Mouse (Mus musculus): Measurements from ENCODE around the gene Usp35. TPM values are rescaled to one million over a fixed set of nuclear protein-coding genes. Genes with fewer than 3 reads are reported as not detected.

The Usp35 gene
- total and polyA plus RNA-seq, 2 experiments: 1.0 to 1.5 TPM

DNA sequence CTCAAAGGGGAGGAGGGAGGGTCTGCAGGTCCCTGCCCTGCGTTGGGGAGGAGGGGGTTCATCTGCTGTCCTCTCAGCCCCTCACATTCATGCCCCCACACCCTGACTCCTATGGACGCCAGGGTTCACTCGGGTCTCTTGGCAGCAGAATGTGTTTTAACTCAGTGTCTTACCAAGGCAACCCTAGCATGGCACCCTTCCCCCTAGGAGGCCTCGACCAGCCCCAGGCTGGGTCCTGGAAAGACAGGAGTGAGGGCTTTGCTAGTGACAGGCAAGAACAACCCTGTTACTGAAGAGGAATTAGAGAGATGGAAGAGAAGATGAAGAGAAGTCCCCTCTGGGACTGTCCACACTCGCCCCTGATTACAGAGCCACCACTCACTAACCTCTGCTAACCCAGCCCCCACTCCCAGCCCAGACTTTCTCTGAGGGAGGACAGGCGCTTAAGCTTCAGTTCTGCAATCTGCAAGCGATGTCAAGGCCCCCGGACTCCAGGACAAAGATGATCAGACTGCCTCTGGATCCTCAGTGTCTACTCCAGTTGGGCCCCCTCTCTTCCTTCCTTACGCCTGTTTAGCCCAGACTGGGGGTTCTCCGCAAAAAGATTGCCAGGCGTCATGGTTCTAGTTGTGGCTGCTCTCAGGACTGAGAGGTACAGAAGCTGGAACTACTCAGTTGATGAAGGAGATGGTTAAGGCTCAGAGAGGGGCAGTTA is 732 bp downstream of the Usp35 start:
- no peak for DNase-seq (ENCODE audit: extremely low read depth, low read depth, low spot score)
- TF ChIP-seq CTCF (IDR thresholded peaks at IDR 0.05; ENCODE audit: low read depth, low read length): no peak
- TF ChIP-seq POLR2A (IDR thresholded peaks at IDR 0.05; ENCODE audit: extremely low read depth, insufficient read depth, low read length): no peak
- WGBS: 79% methylated on average over 11 of the region's 11 CpGs
- H3K27me3 ChIP-seq (ENCODE audit: control insufficient read depth, insufficient read depth, low read length): no peaks in the 10 kb centered on the region
- peaks cover 6% of the 10 kb centered on the region; the same call in 1 of the 2 replicates for H3K79me2 ChIP-seq (ENCODE audit: control insufficient read depth, insufficient read depth, low read length)
- H3K9ac ChIP-seq (ENCODE audit: low read depth, low read length): peak overlapping the region; percentile 76
- H3K27ac ChIP-seq (replicated peaks; ENCODE audit: insufficient read depth, low read depth, low read length): no peak overlapping the region
- no peaks in the 10 kb centered on the region for H3K36me3 ChIP-seq (ENCODE audit: control insufficient read depth, insufficient read depth, low read length)
- peaks cover 7% of the 10 kb centered on the region for H3K4me1 ChIP-seq (ENCODE audit: control insufficient read depth, insufficient read depth, low read length)
- peak overlapping the region; percentile 80 for H3K4me3 ChIP-seq (ENCODE audit: insufficient read depth, low read depth, low read length)

DNA sequence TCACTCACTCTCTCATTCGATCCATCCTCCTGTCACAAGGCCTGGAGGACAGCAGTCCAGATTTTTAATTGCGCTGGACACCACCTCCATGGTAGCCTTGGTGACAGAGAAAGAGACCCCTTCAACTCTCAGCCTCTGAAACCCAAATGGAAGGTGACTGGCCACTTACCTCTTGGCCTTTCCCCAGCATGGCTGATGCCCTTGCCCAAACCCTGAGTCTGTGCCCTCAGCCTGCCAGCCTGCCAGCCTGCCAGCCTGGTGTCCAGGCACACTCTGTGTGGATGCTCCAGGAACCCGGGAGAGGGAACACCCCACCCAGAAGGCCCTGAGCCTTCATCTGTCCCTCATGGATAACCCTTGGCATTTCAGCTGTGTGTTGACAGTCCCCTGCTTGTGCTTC is 2.1 kb downstream of the Usp35 start:
- DNase-seq (ENCODE audit: extremely low read depth, low read depth, low spot score): no peak
- Histone ChIP-seq H3K4me3 (ENCODE audit: insufficient read depth, low read depth, low read length) (no peak overlapping the region), H3K9ac (ENCODE audit: low read depth, low read length) (no peak overlapping the region), H3K27me3 (ENCODE audit: control insufficient read depth, insufficient read depth, low read length) (no peaks in the 10 kb centered on the region; the same call in 1 of the 2 replicates), H3K27ac (replicated peaks; ENCODE audit: insufficient read depth, low read depth, low read length) (no peak overlapping the region), H3K79me2 (ENCODE audit: control insufficient read depth, insufficient read depth, low read length) (peaks cover 6% of the 10 kb centered on the region; the same call in 1 of the 2 replicates), H3K36me3 (ENCODE audit: control insufficient read depth, insufficient read depth, low read length) (no peaks in the 10 kb centered on the region), H3K4me1 (ENCODE audit: control insufficient read depth, insufficient read depth, low read length) (peaks cover 4% of the 10 kb centered on the region; the same call in 1 of the 2 replicates)
- WGBS: 93% methylated on average over 3 of the region's 3 CpGs
- TF ChIP-seq CTCF (IDR thresholded peaks at IDR 0.05; ENCODE audit: low read depth, low read length) (no peak), POLR2A (IDR thresholded peaks at IDR 0.05; ENCODE audit: extremely low read depth, insufficient read depth, low read length) (no peak)

DNA sequence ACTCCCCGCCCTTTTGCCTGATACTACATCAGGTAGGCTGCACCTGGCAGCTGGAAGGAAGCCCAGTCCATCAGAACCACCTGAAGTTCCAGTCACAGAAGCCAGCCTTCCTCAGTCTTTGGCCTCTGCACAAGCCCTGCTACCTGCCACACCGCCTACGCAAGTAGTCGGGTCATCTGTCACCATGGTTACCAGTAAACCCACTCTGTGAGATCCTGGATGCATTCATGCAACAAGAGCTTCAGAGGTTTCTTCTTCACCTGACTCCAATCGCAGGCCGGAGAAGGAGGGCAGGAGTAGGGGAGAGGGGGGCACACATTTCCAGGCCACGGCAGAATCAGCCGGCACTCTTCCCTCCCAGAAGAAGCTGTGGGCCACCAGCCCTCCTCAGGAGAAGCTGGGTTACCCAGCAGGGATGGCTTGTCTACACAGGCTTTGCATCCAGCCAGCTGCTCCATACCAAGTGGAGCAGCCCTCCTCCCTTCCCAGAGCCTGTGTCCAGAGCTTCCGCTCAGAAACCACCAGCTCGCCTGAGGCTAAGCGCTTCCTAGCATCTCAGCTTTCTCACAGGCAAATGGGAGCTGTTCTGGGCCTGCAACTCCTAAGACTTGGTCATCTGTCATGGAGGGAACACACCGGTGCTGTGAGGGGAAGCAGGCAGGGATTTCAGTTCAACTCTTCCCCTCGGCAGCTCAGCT is 2.8 kb downstream of the Usp35 start:
- WGBS: 86% methylated on average over 13 of the region's 13 CpGs
- H3K27me3 ChIP-seq (ENCODE audit: control insufficient read depth, insufficient read depth, low read length): no peaks in the 10 kb centered on the region; the same call in 1 of the 2 replicates
- no peak overlapping the region for H3K27ac ChIP-seq (replicated peaks; ENCODE audit: insufficient read depth, low read depth, low read length)
- peaks cover 6% of the 10 kb centered on the region; the same call in 1 of the 2 replicates for H3K79me2 ChIP-seq (ENCODE audit: control insufficient read depth, insufficient read depth, low read length)
- H3K4me3 ChIP-seq (ENCODE audit: insufficient read depth, low read depth, low read length): no peak overlapping the region
- no peak overlapping the region for H3K9ac ChIP-seq (ENCODE audit: low read depth, low read length)
- H3K36me3 ChIP-seq (ENCODE audit: control insufficient read depth, insufficient read depth, low read length): no peaks in the 10 kb centered on the region
- TF ChIP-seq CTCF (IDR thresholded peaks at IDR 0.05; ENCODE audit: low read depth, low read length) (no peak), POLR2A (IDR thresholded peaks at IDR 0.05; ENCODE audit: extremely low read depth, insufficient read depth, low read length) (no peak)
- H3K4me1 ChIP-seq (ENCODE audit: control insufficient read depth, insufficient read depth, low read length): peaks cover 4% of the 10 kb centered on the region; the same call in 1 of the 2 replicates
- DNase-seq (ENCODE audit: extremely low read depth, low read depth, low spot score): no peak

DNA sequence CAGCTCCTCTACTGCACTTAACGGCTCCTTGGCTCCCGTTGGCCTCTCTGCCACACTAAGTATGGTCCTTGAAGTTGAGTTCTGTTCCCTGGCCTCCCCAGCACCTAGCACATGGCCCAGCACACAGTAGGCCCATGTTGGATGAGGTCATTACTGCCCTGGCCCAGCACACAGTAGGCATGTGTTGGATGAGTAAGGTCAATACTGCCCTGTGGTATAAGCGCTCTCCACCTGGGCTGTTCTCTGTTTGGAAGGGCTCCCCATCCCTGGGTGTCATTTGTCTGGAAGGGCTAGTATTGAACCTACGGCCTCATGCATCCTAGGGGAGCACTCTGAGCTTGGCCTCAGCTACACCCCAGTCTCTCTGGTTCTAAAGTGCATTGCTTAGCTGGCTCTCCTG is 4.4 kb downstream of the Usp35 start:
- no peak for TF ChIP-seq CTCF (IDR thresholded peaks at IDR 0.05; ENCODE audit: low read depth, low read length)
- no peak for TF ChIP-seq POLR2A (IDR thresholded peaks at IDR 0.05; ENCODE audit: extremely low read depth, insufficient read depth, low read length)
- Histone ChIP-seq H3K4me1 (ENCODE audit: control insufficient read depth, insufficient read depth, low read length) (no peaks in the 10 kb centered on the region), H3K27me3 (ENCODE audit: control insufficient read depth, insufficient read depth, low read length) (no peaks in the 10 kb centered on the region; the same call in 1 of the 2 replicates)

DNA sequence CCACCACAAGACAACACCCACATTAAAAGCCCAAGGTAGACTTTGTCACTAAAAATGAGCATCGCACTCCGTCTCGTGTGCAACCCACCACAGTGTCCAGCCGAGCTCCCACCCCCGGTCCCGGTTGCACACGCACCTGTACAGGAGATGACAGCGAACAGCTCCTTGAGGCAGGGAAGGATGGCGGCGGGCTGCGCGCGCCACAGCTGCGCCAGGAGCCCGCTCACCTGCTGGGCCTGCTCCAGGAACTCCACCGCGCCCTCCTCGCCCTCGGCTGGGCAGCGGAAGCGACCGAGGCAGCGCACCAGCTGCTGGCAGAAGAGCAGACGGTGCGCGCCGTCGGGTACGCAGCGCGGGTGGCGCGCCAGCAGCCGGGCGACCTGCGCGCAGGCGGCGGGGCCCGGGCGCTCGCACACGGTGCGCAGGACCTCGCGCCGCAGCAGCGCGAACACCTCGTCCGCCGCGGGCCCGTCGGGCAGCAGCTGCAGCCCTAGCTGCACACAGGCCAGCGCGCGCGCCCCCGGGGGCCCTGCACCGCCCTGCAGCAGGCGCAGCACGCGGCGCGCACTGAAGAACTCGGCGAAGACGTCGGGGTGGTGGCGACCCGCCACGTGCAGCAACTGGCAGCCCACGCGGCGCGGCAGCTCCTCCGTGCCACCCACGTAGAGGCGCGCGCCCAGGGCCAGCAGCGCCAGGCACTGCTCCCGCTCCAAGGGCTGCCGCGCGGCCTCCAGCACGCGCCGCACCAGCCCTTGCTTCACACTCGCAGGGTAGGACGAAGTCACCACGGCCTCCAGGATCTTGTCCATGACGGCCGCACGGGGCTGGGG is 6.4 kb downstream of the Usp35 start:
- no peaks in the 10 kb centered on the region for H3K79me2 ChIP-seq (ENCODE audit: control insufficient read depth, insufficient read depth, low read length)
- no peak overlapping the region for H3K9ac ChIP-seq (ENCODE audit: low read depth, low read length)
- DNase-seq (ENCODE audit: extremely low read depth, low read depth, low spot score): no peak
- TF ChIP-seq CTCF (IDR thresholded peaks at IDR 0.05; ENCODE audit: low read depth, low read length) (no peak), POLR2A (IDR thresholded peaks at IDR 0.05; ENCODE audit: extremely low read depth, insufficient read depth, low read length) (no peak)
- H3K27me3 ChIP-seq (ENCODE audit: control insufficient read depth, insufficient read depth, low read length): no peaks in the 10 kb centered on the region; the same call in 1 of the 2 replicates
- H3K36me3 ChIP-seq (ENCODE audit: control insufficient read depth, insufficient read depth, low read length): no peaks in the 10 kb centered on the region
- H3K4me3 ChIP-seq (ENCODE audit: insufficient read depth, low read depth, low read length): no peak overlapping the region
- 31% methylated on average over 96 of the region's 96 CpGs for whole genome bisulfite sequencing
- no peaks in the 10 kb centered on the region for H3K4me1 ChIP-seq (ENCODE audit: control insufficient read depth, insufficient read depth, low read length)
- H3K27ac ChIP-seq (replicated peaks; ENCODE audit: insufficient read depth, low read depth, low read length): no peak overlapping the region

More for the DNA sequence above, 4.4 kb downstream of the Usp35 start:
- no peak for DNase-seq (ENCODE audit: extremely low read depth, low read depth, low spot score)
- no peaks in the 10 kb centered on the region for H3K36me3 ChIP-seq (ENCODE audit: control insufficient read depth, insufficient read depth, low read length)
- WGBS: 96% methylated on average over 4 of the region's 4 CpGs
- peaks cover 3% of the 10 kb centered on the region; the same call in 1 of the 2 replicates for H3K79me2 ChIP-seq (ENCODE audit: control insufficient read depth, insufficient read depth, low read length)
- no peak overlapping the region for H3K9ac ChIP-seq (ENCODE audit: low read depth, low read length)
- H3K4me3 ChIP-seq (ENCODE audit: insufficient read depth, low read depth, low read length): no peak overlapping the region
- H3K27ac ChIP-seq (replicated peaks; ENCODE audit: insufficient read depth, low read depth, low read length): no peak overlapping the region

Data from liver, adult 2 months (tissue).